Mouse (Mus musculus) adrenal gland (tissue): ENCODE measurements around the gene Hyls1.
"Not testable (repeated sequence)": the region's sequence is repeated elsewhere in the genome, so short reads cannot be mapped to it uniquely, and the experiment has no call there.

Source experiments
- intact Hi-C: fragments of 180-260 bp; cut with DNase I; formaldehyde crosslinking; loops from one replicate; pipeline ENCODE4 v1.15.1; 2025
- long read RNA-seq, 2 experiments: library from polyadenylated mRNA; unstranded; transcript quantifications; one replicate each; pipeline ENCODE4 v2.0.0; 2020; ENCODE audit warnings: borderline replicate concordance in 1 of 2; ENCODE audit not compliant: insufficient replicate concordance in 1 of 2

Gene Hyls1
- long read RNA-seq, experiment 1, partial matches to known transcripts = 0 of 1 reads
- long read RNA-seq, experiment 1, other reads (novel, unspliced or antisense) = 0 of 1 reads
- long read RNA-seq, experiment 2, partial matches to known transcripts = 0 of 1 reads
- long read RNA-seq, experiment 2, other reads (novel, unspliced or antisense) = 0 of 1 reads

DNA sequence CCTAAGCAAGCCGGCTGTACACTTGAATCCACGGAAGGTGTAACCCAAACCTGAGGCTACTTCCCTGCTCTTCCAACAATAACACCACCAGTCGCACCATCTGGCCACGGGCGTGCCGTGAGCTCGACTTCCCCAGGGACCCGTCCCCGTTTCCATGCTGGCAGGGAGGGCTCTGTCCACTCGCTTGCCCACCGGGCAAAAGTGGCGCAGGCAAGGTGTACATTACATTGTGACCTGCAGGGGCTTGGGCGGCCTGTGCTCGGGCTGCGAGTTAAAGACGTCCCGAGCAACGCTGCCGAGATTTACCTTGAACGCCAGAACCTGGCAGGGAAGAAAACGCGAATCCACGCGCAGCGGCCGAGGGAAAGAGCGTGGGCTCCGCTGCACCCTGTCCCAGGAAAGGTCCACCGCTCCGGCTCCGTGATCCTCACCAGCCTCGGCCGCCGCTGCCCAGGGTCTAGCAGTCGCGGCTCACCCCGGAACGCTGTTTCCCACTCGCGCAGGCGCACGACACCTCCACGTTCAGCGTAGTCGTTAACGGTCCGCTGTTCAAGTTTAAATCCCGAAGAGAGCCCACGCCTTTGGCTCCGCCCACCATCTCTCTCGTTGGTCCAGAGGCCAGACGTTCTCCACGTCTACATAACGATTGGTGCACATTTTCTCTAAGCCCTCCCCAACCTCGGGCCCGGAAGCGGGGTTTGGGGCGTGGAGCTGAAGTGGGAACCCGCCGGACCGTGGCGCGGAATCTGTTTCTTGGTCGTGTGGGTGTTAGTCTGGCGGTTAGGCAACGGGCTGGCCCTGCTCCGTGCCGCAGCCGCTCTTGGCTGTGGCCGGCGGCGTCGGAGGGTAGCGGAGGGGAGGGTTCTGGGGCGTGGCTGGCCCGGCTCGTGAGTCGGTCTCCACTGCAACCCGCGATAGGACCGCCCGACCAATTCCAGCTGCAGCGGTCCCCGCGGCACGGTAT, at the start of gene Hyls1, which contains the start of gene Pate2:
Gene Hyls1, minus strand, starts transcription at position 828 of the 964 bp plus-strand sequence.
Gene Pate2, plus strand, starts transcription at position 714 of the 964 bp plus-strand sequence.
- intact Hi-C loops = no loop called here

DNA sequence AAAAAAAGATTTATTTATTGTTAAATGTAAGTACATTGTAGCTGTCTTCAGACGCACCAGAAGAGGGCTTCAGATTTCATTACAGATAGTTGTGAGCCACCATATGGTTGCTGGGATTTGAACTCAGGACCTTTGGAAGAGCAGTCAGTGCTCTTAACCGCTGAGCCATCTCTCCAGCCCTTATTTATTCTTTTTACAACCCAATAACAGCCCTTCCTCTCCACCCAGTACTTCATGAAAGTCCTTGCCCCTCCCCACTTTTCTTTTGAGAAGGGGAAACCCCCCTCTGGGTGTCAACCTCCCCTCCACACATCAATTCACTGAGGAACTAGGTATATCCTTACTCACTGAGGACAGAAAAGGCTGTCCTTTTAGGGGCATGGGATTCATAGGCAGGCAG, 46.6 kb upstream of the Hyls1 start:
- intact Hi-C loops = not testable (repeated sequence)

DNA sequence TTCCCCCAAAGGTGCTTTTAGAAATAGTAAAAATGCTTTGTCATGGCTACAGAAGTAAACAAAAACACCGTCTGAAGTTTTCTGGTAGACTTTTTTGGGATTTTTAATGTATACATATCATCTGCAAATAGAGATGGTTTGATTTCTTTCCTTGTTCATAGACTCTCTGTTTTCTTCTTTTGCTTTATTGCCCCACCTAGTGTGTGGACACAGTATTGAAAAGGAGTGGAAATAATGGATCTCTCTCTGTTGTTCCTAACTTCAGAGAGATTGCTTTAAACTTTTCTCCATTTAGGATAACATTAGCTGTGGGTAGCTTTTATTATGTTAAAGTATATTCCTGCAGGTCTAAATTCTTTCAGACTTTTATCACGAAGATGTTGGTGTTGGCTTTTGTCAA, 43.8 kb upstream of the Hyls1 start:
- intact Hi-C loops = no loop called here

DNA sequence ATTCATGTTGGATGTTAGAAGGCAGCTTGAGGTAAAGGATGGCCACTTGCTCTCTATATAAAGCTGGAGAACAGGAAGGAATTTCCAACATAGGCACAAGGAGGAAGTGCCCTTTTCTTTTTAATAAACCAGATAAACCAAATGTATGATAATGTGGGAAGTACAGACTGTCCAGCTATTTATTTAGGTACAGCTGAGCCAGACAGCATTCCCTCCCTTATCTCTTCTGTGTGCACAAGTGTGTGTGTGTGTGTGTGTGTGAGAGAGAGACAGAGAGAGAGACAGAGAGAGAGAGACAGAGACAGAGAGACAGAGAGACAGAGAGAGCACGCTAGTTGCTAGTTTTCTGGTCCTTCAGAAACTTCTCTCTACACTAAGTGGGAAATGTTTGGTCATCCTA, 41.6 kb upstream of the Hyls1 start, which contains the start of gene Pate4:
Gene Pate4, minus strand, starts transcription at position 101 of the 400 bp plus-strand sequence.
- intact Hi-C loops = no loop called here

DNA sequence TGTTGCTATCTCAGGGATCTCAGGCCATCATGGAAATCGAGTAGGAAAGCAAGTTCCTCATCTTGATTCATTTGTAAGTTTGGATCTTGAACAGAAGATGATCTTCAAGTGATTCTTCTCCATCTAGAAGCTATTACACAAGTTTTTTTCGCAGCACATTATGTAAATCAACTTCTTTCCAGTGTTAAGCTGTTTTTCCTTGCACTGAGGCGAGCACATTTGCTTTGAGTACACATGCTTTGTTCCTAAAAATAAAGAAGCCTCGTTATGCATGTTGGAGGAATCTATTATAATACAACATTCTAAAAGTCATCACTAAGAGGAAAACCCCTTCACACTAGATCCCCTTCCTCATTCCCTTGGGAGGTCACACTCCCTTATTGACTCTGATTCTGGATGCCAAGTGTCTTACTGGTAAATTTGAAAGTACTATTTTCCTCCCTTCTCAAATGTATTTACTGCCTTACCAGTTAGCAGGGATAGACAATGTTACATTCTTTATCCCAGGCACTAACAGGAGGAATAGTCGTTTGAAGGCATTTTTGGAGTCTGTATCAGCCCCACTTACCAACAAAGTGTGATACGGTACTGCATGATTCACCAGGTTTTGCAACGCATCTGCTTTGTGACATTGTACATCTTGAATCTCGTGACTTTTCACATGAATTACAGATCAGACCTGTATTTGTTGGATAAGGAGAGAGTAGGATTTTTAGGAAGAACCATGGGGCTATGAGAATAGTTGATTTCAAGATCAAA, 37.6 kb upstream of the Hyls1 start:
- intact Hi-C loops = no loop called here

DNA sequence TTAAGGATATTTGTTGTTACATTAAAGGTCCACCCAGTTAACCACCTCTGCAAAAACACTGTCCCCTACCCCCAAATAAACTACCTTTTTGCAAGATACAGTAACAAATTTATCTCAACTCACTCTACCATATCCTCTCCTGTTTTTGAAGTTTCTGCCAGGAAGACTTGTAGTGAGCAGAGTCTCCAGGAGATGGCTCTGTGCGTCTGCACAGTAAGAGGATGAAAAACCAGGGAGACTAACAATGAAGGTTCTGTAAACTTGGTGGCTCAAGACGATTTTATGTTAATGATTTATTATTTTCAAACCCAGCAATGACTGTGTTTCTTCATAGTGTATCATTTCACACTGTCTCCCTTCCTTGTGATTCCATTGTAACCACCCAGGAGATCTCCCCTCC, 22.7 kb upstream of the Hyls1 start:
- intact Hi-C loops = no loop called here

DNA sequence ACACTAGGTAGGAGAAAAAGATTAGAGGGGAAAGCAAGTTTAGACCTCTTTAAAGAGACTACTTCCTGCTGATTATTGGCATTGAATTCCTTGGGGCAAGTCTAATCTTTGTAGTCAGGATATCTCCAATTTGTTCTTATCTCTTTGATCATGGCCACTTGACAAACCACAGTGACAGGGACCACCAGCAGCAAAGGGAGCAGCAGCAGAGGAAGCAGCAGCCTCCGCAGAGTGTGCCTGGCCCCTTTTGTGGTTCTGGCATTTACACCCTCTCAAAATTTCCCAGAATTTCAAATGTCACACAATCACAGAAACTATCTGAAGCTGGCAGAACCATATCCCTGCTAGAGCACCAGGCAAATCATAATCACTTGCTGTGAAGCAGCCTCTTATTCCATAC, 17.5 kb upstream of the Hyls1 start:
- intact Hi-C loops = no loop called here

DNA sequence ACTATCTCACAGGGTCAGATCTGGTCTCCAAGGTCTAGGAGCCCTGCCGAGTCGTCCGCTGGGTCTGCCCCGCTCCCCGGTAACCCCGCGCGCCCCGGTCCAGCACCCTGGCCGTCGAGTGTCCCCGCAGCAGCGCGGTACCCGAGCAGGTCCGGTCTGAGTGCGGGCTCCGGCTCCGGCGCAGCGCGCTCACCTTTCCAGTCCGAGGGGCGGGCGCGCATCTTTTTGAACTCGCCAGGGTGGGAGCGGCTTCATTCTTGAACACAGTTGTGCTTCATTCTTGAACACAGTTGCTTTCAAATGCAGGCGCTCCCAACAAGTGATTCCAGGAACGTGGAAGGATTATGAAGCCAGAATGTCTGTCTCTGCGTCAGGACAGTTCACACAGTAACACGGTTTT, 4.2 kb upstream of the Hyls1 start:
- intact Hi-C loops = no loop called here

DNA sequence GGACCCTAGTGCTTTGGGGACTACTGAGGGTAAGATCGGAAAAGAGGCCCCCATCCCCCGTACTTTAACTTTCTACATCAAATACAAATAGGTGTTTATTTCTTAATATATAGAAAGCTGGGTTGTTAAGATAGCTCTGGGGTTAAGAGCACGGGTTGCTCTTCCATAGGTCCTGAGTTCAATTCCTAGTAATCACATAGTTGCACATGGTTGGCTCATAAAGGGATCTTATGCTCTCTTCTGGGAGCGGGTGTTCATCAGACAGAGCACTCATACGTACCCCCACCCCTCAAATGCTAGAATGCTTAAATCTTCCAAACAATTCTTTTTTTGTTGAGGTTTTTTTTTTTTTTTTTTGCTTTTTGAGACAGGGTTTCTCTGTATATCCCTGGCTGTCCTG, 465 bp upstream of the Hyls1 start:
- intact Hi-C loops = no loop called here

DNA sequence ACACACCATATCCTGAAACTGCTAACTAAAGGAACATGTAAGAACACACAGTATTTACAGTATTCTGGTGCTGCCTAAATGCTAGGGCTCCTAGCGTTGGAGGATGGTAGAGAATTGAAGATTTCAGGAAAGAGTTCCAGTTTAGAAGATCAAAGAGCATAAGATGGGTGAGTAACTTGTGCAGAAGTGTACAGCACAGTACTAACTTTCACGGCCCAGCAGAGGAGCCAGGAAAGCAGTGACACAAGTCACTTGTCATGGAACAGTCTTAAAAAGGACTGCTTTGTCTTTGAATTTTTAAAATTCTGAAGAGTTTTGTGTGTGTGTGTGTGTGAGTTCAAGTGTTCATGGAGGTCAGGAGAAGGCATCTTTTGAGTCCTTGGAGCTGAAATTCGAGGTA, 2.2 kb downstream of the Hyls1 start:
- intact Hi-C loops = no loop called here

DNA sequence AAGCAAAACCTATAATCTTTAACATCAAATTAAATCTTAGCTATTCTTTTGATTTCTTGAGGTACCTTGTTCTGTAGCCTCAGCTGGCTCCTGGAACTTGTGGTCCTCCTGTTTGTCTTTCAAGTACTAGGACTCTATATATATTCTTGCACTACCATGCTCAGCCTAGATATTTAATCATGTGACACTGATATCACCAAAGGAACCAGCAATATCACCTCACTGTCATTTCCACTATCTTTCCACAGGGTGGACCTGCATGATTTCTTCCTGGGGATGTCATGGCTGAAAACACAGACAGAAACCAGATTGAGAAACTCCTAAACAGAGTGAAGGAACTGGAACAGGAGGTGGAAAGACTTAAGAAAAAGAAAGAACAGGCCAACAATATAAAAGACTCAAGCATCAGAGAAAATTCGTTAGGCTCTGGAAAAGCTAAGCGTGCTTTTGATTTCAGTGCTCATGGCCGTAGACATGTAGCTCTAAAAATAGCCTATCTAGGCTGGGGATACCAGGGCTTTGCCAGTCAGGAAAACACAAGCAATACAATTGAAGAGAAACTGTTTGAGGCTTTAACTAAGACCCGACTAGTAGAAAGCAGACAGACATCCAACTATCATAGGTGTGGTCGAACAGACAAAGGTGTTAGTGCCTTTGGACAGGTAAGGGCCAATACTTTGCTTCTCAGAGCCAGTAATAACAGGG, 5.5 kb downstream of the Hyls1 start:
- intact Hi-C loops = no loop called here

DNA sequence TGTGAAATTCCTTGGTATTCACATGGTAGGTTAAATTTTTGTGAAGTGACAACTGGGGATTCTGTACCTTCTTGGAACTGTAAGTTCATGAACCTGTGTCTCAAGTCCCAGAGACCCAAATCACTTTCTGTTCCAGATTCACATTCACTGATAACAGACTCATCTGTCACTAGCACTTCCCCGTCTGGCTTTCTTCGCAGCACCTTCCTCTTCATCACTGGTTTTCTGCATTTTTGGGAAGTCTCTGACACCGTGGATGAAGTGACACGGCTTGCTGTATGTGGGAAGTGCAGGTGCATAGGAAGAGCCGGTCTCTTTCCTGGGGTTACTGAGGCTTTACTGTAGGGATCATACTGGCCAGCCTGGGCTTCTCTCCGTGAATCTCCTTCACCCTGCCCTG, 8.6 kb downstream of the Hyls1 start:
- intact Hi-C loops = no loop called here

DNA sequence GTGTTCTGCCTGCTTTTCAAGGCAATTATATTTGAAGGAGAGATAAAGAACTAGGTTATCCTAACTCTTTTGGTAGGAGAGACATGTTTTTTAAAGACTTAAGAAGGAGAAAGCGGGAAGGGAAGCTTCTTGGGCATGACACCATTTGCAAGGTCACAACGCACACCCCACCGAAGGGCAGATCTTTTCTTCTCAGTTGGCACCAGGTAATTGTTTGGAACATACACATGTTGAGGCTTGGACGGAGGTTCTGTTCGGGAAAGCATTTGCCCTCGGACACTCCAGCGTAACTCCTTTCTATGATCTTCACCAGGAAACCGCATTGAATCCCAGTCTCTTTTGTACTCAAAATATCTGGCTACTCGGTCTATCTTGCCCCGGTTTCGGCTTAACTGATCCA, 9.1 kb downstream of the Hyls1 start:
- intact Hi-C loops = no loop called here

DNA sequence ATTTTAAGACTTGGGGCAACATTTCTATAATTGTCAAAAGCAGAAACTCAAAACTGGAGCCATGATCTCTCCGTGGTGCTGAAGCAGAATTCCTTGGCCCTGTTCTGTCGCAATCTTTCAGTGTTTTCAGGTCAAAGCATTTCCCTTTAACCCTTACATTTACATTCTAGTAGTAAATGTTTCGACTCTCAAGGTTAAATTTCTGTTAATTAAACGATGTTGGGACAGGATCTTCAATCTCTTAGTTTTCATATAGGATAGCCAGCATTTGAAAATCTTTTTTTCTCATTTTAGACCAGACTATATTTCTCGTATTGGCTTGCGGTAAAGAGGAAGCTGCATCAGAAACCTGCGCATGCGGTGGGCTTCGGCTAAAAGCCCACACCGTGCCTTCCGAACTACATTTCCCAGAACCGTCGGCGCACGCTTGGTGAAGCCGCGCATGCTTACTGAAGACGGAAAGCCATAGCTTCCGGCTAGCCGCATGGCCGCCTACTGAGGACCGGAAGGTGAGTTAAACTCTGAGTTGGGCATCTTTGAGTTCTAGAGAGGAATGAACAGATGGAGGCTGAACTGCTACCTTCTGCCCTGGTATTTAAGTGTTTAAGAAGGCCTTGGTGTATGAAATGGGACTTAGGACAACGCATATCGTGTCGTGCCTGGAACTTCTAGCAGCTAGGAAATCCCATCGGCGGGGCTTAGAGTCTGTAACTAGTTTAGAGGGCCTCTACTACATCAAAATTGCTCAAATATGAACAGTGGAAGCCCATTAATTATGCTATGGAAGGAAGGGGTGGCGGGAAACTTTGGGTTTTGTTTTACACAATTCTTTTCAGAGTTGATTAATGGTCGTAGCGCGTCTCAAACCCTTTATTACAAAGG, 10.9 kb downstream of the Hyls1 start:
- intact Hi-C loops = no loop called here

DNA sequence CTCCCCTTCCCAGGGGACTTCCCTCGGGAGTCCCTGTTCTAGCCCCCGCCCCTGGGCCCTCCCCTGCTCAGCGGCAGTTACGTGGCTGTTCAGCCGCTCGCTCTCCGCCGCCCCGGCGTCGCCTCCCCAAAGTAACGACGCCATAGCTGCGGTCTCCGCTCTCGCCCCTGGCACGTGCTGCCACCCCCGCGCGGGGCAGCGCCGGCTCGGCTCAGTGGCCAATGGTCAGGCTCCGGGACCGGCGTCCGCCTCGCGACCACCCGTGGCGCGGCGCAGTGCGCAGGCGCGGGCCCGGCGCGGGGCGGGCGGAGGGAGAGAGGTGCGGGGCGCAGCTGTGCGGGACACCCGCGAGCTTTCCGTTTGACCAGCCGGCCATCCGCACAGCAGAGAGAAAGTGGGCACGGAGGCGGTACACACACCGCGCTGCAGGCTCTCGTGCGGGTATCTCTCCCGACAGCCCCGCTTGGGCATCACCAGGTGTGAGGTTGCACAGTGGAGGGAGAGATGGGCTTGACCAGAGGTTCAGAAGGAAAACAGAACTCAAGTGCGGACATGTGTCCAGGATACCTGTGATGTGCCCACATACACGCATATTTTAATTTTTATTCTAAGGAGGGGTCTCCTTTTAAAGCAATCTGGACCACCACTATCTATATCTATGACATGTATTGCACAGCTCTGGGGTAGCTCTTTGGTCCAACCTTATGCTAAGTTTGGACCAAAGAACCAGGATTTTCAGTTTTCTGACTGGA, 11.8 kb downstream of the Hyls1 start, which contains the start of the genes Ddx25 and Pus3:
Gene Ddx25, minus strand, starts transcription at position 272 of the 752 bp plus-strand sequence.
Gene Pus3, plus strand, starts transcription at position 339 of the 752 bp plus-strand sequence.
- intact Hi-C loops = no loop called here

DNA sequence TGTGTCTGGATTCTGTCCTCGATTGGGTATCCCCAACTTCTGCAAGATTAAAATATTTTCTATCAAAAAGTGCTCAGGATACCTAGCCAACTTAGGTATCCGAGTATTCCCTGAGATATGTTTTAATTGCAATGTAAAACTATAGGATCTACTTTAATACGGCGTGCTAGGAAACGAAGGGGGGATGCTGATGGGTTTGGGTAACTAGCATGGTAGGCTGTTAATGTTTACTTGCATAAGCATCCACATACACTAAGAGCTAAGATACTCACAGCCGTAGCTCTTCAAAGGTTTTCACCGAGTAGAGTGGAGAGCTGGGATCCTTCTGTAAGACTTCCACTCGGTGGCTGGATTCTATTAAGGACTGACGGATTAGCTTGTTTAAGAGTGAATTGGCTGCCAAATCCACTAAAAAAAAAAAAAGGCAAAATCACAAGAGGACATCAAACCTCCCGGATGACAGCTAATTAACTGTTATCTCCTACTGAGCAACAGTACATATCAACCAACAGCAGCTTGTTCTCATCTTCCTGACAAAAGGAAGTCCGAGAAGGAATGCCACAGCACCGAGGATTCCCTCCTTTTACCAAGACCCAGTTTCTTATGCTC, 13.6 kb downstream of the Hyls1 start:
- intact Hi-C loops = no loop called here

DNA sequence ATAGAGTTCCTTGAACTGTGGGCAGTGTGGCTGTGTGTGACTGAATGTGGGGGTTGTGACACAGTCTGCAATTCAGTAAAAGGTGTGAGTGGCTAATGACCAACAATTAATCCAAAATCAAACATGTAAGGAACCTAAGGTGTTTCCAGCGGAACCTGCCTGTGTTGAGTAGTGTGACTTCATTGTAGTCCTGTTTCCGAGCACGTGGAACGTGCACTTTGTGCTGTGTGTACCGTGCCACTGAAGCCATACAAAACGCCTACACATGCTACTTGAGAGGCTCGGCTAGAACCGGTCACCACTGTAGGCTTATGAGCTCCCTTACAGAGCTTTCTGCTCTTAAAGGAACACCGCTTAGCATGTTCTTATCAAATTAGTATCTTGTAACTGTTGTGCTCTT, 21.7 kb downstream of the Hyls1 start:
- intact Hi-C loops = no loop called here

DNA sequence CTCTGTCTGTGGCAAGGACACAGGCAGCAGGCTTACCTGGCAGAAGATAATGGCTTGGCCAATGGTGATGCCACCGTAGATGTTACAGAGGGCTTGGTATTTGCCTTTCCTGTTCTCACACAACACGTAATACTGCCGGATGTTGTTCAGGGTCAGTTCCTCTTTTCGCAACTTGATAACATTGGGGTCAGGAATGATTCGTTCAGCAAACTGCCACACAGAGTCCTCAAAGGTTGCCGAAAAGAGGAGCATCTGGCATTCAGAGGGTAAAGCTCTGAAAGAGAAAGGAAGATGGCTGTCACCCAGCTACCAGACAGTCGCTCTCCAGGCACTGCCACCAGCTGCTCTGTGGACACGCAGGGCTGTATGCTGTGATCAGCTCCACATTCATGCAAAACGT, 23.5 kb downstream of the Hyls1 start:
- intact Hi-C loops = no loop called here

DNA sequence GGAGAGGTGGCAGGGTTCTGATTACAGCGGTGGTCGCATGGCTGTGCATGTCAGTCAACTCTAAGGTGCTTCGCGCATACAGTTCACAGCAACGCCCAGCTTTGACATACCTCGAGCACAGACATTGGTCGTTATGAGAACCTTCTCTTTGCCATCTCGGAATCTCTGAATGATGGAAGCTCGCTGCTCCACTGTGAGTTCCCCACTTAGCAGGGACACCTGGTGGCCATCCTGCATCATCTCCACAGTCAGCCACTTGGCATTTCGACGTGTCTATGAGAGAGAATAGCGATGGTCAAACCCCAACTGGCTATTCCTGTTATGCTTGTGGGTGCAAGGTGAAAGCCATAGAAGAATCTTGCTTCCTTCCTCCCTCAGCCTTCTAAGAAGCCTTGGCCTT, 24.5 kb downstream of the Hyls1 start:
- intact Hi-C loops = no loop called here
